Mouse (Mus musculus) intestine, postnatal 0 days (tissue): ENCODE data around the gene Ccdc88c. TPM values are rescaled to one million over a fixed set of nuclear protein-coding genes. Genes with fewer than 3 reads are reported as not detected.

Experiments used
- ATAC-seq: fragments of 200-750 bp; cut with Nextera tagmentation; 2 replicates; pipeline ENCODE4 v1.8.0; 2017; ENCODE audit warnings: mild to moderate bottlenecking, moderate TSS enrichment, moderate library complexity
- H3K27ac ChIP-seq: fragments of 300-500 bp; sonication (generic); 2 replicates; pipeline ENCODE4 v1.5.1; 2014; ENCODE audit warnings: mild to moderate bottlenecking, low read depth, low read length, moderate library complexity
- H3K27me3 ChIP-seq: fragments of 300-500 bp; sonication (generic); replicated peaks from 2 replicates; pipeline ENCODE4 v1.6.1; 2014; ENCODE audit warnings: low read length, mixed read lengths; ENCODE audit not compliant: control insufficient read depth, insufficient read depth
- H3K36me3 ChIP-seq: fragments of 300-500 bp; sonication (generic); 2 replicates; pipeline ENCODE4 v1.6.1; 2014; ENCODE audit warnings: mild to moderate bottlenecking, moderate library complexity; ENCODE audit not compliant: control insufficient read depth, insufficient read depth
- H3K4me1 ChIP-seq: fragments of 300-500 bp; sonication (generic); replicated peaks from 2 replicates; pipeline ENCODE4 v1.6.1; 2014; ENCODE audit warnings: antibody characterized with exemption, low read length, mixed read lengths; ENCODE audit not compliant: control insufficient read depth, insufficient read depth
- H3K4me2 ChIP-seq: fragments of 300-500 bp; sonication (generic); replicated peaks from 2 replicates; pipeline ENCODE4 v1.6.1; 2014; ENCODE audit warnings: low read depth, mild to moderate bottlenecking, moderate library complexity
- H3K4me3 ChIP-seq: fragments of 300-500 bp; sonication (generic); 2 replicates; pipeline ENCODE4 v1.5.1; 2014; ENCODE audit warnings: low read depth, low read length
- H3K9ac ChIP-seq: fragments of 300-500 bp; sonication (generic); 2 replicates; pipeline ENCODE4 v1.6.1; 2014; ENCODE audit warnings: mild to moderate bottlenecking, low read depth, low read length
- H3K9me3 ChIP-seq: fragments of 300-500 bp; sonication (generic); 2 replicates; pipeline ENCODE4 v1.6.1; 2016; ENCODE audit warnings: mixed run types; ENCODE audit not compliant: control insufficient read depth
- CTCF ChIP-seq: sonication (generic); IDR thresholded peaks from 2 replicates; pipeline ENCODE4 v1.5.1; 2016; ENCODE audit warnings: low read depth, mild to moderate bottlenecking, control low read depth, antibody characterized with exemption, moderate library complexity
- WGBS: fragments of 180-500 bp; shearing (Covaris S2); extraction: QIAGEN DNeasy Blood & Tissue Kit; methylation state at CpG from one replicate; pipeline ENCODE4 v1.1.7; 2014; 5-methylcytosine and 5-hydroxymethylcytosine counted together
- polyA plus RNA-seq: library from polyadenylated mRNA; unstranded; fragments of >200 nt; fragmentation: Nextera tagmentation; extraction: Ambion mirVana; gene quantifications from 2 replicates; pipeline ENCODE4 v1.2.1, GENCODE M21; 2015

Ccdc88c gene
- polyA plus RNA-seq, 1 experiment from 2014 or later: 11.7 TPM

DNA sequence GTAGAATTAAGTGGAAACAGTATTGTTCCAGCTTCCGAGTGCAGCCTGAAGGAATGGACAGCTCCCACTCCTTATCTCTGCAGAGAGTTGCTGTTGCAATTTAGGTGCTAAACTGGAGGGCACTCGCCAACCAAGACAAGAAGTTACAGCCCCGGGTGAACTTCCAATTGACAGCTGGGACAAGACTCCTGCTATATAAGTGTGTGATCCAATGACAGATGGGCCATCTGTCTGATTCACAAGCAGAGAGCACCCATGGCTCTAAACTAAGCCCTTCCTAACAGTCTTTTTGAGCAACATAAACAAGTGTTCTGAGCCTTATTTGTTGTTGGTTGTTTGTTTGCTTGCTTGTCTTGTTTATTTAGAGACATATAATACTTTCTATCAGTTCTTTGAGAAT is 132.2 kb downstream of the Ccdc88c start:
- 17% methylated on average over 3 of the region's 3 CpGs for WGBS
- H3K9ac ChIP-seq: no peak overlapping the region
- no peak overlapping the region for H3K27ac ChIP-seq
- H3K9me3 ChIP-seq: no peaks in the 10 kb centered on the region
- no peak overlapping the region for H3K4me2 ChIP-seq
- no peak overlapping the region for H3K4me3 ChIP-seq
- no peak for TF ChIP-seq CTCF
- H3K36me3 ChIP-seq: no peaks in the 10 kb centered on the region
- ATAC-seq: no peak
- H3K4me1 ChIP-seq: no peaks in the 10 kb centered on the region
- peaks cover 39% of the 10 kb centered on the region for H3K27me3 ChIP-seq

DNA sequence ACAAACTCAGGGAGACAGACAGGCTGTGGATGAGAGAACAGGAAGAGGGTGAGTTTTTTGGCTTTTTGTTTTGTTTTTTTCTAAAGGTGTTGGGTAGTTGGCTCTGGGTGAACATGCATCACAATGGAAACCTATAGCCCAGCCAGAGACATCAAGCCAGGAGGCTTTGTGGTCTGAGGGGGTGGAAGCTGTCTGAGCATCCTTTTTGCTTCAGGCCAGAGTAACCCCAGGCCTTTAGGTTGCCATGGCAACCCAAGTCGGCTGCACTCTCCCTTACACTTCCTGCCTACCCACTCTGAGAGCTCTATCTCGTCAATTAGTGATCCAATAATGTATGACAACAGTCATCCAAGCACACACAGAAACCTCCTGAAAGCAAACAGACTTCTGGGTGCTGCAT is 133.4 kb downstream of the Ccdc88c start:
- Histone ChIP-seq H3K36me3 (no peaks in the 10 kb centered on the region), H3K4me1 (no peaks in the 10 kb centered on the region), H3K27ac (no peak overlapping the region), H3K4me2 (no peak overlapping the region), H3K9ac (no peak overlapping the region), H3K27me3 (peaks cover 37% of the 10 kb centered on the region), H3K9me3 (no peaks in the 10 kb centered on the region), H3K4me3 (no peak overlapping the region)
- 5% methylated on average over 2 of the region's 2 CpGs for WGBS
- no peak for TF ChIP-seq CTCF
- ATAC-seq: no peak

DNA sequence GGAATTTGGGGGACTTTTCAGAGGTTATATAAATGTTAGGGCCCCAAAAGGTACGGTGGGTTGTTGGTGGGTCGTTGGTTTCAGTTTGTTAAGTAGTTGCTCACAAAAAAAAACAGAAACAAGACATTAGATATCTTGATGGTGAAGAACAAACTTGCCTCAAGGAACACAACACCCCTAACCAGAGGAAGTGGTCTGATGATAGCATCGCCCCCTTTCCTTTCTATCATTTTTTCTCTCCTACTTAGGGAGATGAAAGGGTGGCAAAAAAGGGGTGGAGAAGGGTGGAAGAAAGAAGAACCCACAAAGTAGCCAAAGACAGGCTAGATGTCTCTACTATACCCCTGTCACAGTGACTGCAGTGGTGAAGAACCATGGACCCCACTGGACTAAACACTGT is 138.3 kb downstream of the Ccdc88c start:
- no peak overlapping the region for H3K9ac ChIP-seq
- H3K27me3 ChIP-seq: no peaks in the 10 kb centered on the region
- no peak for TF ChIP-seq CTCF
- H3K9me3 ChIP-seq: no peaks in the 10 kb centered on the region
- H3K4me3 ChIP-seq: no peak overlapping the region
- H3K4me2 ChIP-seq: no peak overlapping the region
- H3K4me1 ChIP-seq: no peaks in the 10 kb centered on the region
- ATAC-seq: no peak
- no peaks in the 10 kb centered on the region for H3K36me3 ChIP-seq
- whole genome bisulfite sequencing: 88% methylated on average over 3 of the region's 3 CpGs
- no peak overlapping the region for H3K27ac ChIP-seq

DNA sequence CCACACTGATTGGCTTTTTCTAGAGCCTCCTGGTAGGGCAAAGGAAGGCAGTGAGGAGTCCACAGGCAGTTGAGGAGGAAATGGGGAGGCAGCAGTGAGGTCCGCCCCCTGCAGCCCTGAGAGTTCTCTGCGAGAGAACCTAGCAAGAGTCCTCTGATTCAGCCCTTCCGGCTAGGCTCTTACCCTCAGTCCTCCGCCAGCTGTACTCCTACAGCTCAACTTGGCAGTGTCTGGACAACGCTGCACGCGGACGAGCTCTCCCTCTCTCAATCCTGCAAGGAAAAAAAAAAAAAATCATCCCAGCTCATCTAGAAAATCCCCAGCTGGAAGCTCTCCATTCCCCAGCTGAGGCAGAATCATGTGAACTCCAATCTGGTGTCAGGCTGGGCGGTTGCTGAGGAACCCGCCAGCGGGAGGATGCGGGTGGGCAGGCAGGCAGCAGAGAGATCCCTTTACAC is 141.0 kb downstream of the Ccdc88c start:
- Histone ChIP-seq H3K36me3 (no peaks in the 10 kb centered on the region), H3K27me3 (no peaks in the 10 kb centered on the region), H3K4me3 (no peak overlapping the region), H3K4me2 (no peak overlapping the region), H3K4me1 (no peaks in the 10 kb centered on the region), H3K9me3 (no peaks in the 10 kb centered on the region), H3K27ac (no peak overlapping the region), H3K9ac (no peak overlapping the region)
- WGBS: 36% methylated on average over 12 of the region's 12 CpGs
- no peak for ATAC-seq
- TF ChIP-seq CTCF: peak; percentile 29; the same call in 1 of the 2 replicates

DNA sequence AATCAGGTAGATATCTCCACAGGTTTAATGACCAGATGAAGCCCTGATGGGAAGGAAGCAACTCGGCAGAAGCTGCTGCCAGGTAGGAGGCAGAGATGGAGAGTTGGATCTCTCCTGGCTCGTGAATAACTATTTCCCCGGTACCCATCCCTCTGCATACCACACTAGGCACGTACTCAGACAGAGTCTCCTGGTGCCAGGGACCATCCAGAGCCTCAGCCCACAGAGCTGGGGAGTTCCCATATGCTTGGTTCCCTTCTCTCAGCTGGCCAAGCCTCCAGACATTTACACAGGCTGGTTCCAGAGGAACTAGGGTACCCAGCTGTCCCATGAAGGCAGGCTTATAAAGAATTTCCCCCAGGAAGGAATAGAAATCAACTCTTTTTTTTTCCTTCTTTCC is 142.0 kb downstream of the Ccdc88c start:
- H3K27ac ChIP-seq: no peak overlapping the region
- no peak overlapping the region for H3K4me3 ChIP-seq
- H3K9me3 ChIP-seq: no peaks in the 10 kb centered on the region
- H3K27me3 ChIP-seq: no peaks in the 10 kb centered on the region
- TF ChIP-seq CTCF: no peak
- no peak overlapping the region for H3K4me2 ChIP-seq
- H3K4me1 ChIP-seq: no peaks in the 10 kb centered on the region
- H3K36me3 ChIP-seq: no peaks in the 10 kb centered on the region
- ATAC-seq: no peak
- no peak overlapping the region for H3K9ac ChIP-seq
- 76% methylated on average over 4 of the region's 4 CpGs for WGBS

DNA sequence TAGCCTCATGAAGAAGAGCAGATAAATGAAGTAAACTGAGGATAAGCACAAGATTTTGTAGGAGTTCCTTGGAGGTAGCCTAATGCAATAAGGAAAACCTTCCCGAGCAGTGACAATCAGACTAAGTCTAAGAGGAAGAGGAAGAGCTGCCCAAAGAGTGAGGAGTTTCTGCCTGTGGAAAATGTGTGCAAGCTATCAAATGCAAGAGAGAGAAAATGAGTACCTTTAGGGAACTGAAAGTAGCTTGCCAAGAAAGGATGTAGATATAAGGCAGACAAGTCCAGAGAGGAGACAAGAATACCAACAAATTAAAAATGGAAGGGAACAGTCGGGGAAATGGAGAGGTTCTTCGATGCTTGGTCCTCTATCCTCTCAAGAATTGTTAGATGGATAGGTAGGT is 143.3 kb downstream of the Ccdc88c start:
- Histone ChIP-seq H3K36me3 (no peaks in the 10 kb centered on the region), H3K27me3 (no peaks in the 10 kb centered on the region), H3K9ac (no peak overlapping the region), H3K27ac (no peak overlapping the region), H3K4me2 (no peak overlapping the region), H3K4me3 (no peak overlapping the region), H3K4me1 (no peaks in the 10 kb centered on the region), H3K9me3 (no peaks in the 10 kb centered on the region)
- 88% methylated on average over 3 of the region's 3 CpGs for WGBS
- ATAC-seq: no peak
- TF ChIP-seq CTCF: no peak

DNA sequence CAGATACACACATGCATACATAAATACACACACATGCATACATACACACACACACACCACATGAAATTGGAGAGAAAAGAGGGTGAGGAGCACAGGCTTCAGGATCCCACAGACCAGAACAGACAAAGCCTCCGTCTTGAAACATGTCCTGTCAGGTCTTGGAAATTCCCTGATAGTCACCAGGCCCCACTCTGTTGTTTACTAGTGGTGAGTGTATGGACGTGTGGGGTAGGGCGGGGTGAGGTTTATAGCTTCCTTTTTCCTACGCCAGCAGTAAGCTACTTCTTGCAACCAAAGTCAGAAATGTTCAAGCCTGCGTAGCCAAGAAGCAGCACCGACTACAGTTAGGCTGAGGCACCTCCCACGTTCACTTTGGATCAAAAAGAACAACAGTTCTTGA is 145.7 kb downstream of the Ccdc88c start:
- no peak overlapping the region for H3K4me2 ChIP-seq
- H3K9me3 ChIP-seq: no peaks in the 10 kb centered on the region
- no peak for TF ChIP-seq CTCF
- H3K9ac ChIP-seq: no peak overlapping the region
- H3K27me3 ChIP-seq: no peaks in the 10 kb centered on the region
- no peak for ATAC-seq
- no peaks in the 10 kb centered on the region for H3K36me3 ChIP-seq
- H3K27ac ChIP-seq: no peak overlapping the region
- 34% methylated on average over 7 of the region's 7 CpGs for whole genome bisulfite sequencing
- no peak overlapping the region for H3K4me3 ChIP-seq
- no peaks in the 10 kb centered on the region for H3K4me1 ChIP-seq
